Mouse (Mus musculus): ENCODE data around the gene Pde11a.

Pde11a gene

DNA sequence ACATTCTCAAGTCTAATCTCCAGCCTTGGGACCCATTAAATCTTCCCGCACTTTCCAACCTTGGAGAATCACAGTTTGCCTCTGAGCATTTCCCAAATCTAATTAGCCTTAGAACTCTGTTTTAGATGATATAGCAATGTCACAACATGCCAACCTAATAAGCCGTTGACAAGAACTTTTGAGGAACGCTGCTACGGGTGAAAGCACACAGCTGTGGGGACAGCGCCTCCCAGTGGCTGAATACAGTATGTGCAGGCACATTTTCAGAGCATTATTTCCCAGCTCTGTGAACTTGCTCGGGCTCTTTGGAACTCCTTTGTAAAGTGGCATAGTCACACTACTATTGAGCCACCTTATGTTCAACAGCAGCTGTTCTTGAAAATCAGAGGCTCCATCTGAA lies 223.8 kb downstream of the Pde11a start:
- H3K36me3 ChIP-seq (ENCODE audit: insufficient read depth, low read length) = no peaks in the 10 kb centered on the region
- no peaks in the 10 kb centered on the region for H3K9me3 ChIP-seq (ENCODE audit: low read length)
- TF ChIP-seq NANOG (IDR thresholded peaks at IDR 0.05; ENCODE audit: borderline replicate concordance, low read length) (no peak), CTCF (conservative IDR thresholded peaks at IDR 0.05; ENCODE audit: low read length) (peak; percentile 98)
- H3K4me1 ChIP-seq (replicated peaks; ENCODE audit: low read depth, low read length) = no peaks in the 10 kb centered on the region; the same call in 1 of the 2 replicates
- H3K27me3 ChIP-seq (ENCODE audit: insufficient read depth, low read length) = no peaks in the 10 kb centered on the region
- no peak overlapping the region for H3K4me3 ChIP-seq (replicated peaks; ENCODE audit: low read length)

GRCm38 (mm10) chr2:76109653-76110052 lies 228.9 kb downstream of the Pde11a start:
- Histone ChIP-seq H3K9me3 (ENCODE audit: low read length) (no peaks in the 10 kb centered on the region), H3K27me3 (ENCODE audit: insufficient read depth, low read length) (no peaks in the 10 kb centered on the region; the same call in 1 of the 2 replicates), H3K4me3 (replicated peaks; ENCODE audit: low read length) (no peak overlapping the region), H3K36me3 (ENCODE audit: insufficient read depth, low read length) (no peaks in the 10 kb centered on the region), H3K4me1 (replicated peaks; ENCODE audit: low read depth, low read length) (peaks cover 7% of the 10 kb centered on the region; the same call in 1 of the 2 replicates)
- TF ChIP-seq NANOG (IDR thresholded peaks at IDR 0.05; ENCODE audit: borderline replicate concordance, low read length) (no peak), CTCF (conservative IDR thresholded peaks at IDR 0.05; ENCODE audit: low read length) (no peak), POU5F1 (IDR thresholded peaks at IDR 0.05; ENCODE audit: borderline replicate concordance, low read length) (no peak)

GRCm38 (mm10) chr2:76101889-76102602 lies 236.5 kb downstream of the Pde11a start:
- Histone ChIP-seq H3K9me3 (ENCODE audit: low read length) (no peaks in the 10 kb centered on the region), H3K36me3 (ENCODE audit: insufficient read depth, low read length) (no peaks in the 10 kb centered on the region), H3K4me3 (replicated peaks; ENCODE audit: low read length) (no peak overlapping the region), H3K4me1 (replicated peaks; ENCODE audit: low read depth, low read length) (0 out of 2 replicates have a peak, but pooled peaks cover 7% of the 10 kb centered on the region), H3K27me3 (ENCODE audit: insufficient read depth, low read length) (no peaks in the 10 kb centered on the region)
- TF ChIP-seq CTCF (conservative IDR thresholded peaks at IDR 0.05; ENCODE audit: low read length) = no peak
- no peak for TF ChIP-seq POU5F1 (IDR thresholded peaks at IDR 0.05; ENCODE audit: borderline replicate concordance, low read length)
- no peak for TF ChIP-seq NANOG (IDR thresholded peaks at IDR 0.05; ENCODE audit: borderline replicate concordance, low read length)

DNA sequence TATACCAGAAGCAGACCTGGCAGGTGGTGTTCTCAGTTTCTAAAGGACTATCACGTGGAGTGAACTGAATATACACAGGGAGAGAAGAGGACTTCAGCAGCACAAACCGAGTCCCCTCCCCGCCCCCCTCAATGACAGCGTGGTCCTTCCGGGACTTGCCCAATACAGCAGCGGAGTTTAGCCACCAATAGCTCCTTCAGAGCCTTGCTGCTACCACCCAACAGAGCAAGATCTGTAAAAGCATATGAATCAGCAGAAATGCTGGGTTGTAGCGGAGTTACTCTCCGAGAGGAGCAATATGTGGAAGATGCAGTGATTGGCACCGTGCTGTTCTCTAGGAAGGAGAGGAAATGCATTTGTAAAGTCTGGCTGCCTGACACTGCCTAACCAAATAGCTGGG lies 238.0 kb downstream of the Pde11a start:
- Histone ChIP-seq H3K36me3 (ENCODE audit: insufficient read depth, low read length) (no peaks in the 10 kb centered on the region), H3K4me3 (replicated peaks; ENCODE audit: low read length) (no peak overlapping the region), H3K4me1 (replicated peaks; ENCODE audit: low read depth, low read length) (0 out of 2 replicates have a peak, but pooled peaks cover 6% of the 10 kb centered on the region), H3K9me3 (ENCODE audit: low read length) (no peaks in the 10 kb centered on the region), H3K27me3 (ENCODE audit: insufficient read depth, low read length) (no peaks in the 10 kb centered on the region)
- TF ChIP-seq CTCF (conservative IDR thresholded peaks at IDR 0.05; ENCODE audit: low read length) = no peak
- TF ChIP-seq NANOG (IDR thresholded peaks at IDR 0.05; ENCODE audit: borderline replicate concordance, low read length) = no peak
- TF ChIP-seq POU5F1 (IDR thresholded peaks at IDR 0.05; ENCODE audit: borderline replicate concordance, low read length) = no peak

- no peaks in the 10 kb centered on the region for H3K4me1 ChIP-seq (replicated peaks; ENCODE audit: low read depth, low read length)
- H3K4me3 ChIP-seq (replicated peaks; ENCODE audit: low read length) = no peak overlapping the region
- no peaks in the 10 kb centered on the region for H3K36me3 ChIP-seq (ENCODE audit: insufficient read depth, low read length)
- H3K9me3 ChIP-seq (ENCODE audit: low read length) = no peaks in the 10 kb centered on the region
- TF ChIP-seq CTCF (conservative IDR thresholded peaks at IDR 0.05; ENCODE audit: low read length) = no peak
- TF ChIP-seq NANOG (IDR thresholded peaks at IDR 0.05; ENCODE audit: borderline replicate concordance, low read length) = no peak
- no peak for TF ChIP-seq POU5F1 (IDR thresholded peaks at IDR 0.05; ENCODE audit: borderline replicate concordance, low read length)
- H3K27me3 ChIP-seq (ENCODE audit: insufficient read depth, low read length) = no peaks in the 10 kb centered on the region
Measured at GRCm38 (mm10) chr2:76099726-76100347, 238.7 kb downstream of the Pde11a start.

DNA sequence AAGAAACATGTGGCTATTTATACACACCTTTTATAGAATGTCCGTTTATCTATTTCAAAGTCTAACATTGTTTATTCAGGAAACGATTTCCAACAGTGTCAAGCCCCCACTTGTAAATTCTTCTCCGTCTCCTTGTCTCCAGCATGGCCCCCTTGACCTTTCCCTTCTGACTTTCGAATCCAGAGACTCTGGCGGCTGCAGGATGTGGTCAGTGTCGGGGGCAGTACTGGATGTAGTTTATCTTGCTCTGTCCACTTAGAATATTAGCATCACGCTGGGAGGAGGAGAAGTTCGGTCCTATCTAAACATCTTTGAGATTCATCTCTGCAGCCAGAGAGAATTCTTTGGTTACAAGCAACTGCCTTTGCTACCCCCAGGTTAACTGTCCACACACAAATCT lies 240.2 kb downstream of the Pde11a start:
- TF ChIP-seq POU5F1 (IDR thresholded peaks at IDR 0.05; ENCODE audit: borderline replicate concordance, low read length) = no peak
- TF ChIP-seq CTCF (conservative IDR thresholded peaks at IDR 0.05; ENCODE audit: low read length) = no peak
- no peak for TF ChIP-seq NANOG (IDR thresholded peaks at IDR 0.05; ENCODE audit: borderline replicate concordance, low read length)
- Histone ChIP-seq H3K4me1 (replicated peaks; ENCODE audit: low read depth, low read length) (no peaks in the 10 kb centered on the region), H3K27me3 (ENCODE audit: insufficient read depth, low read length) (no peaks in the 10 kb centered on the region), H3K9me3 (ENCODE audit: low read length) (no peaks in the 10 kb centered on the region), H3K36me3 (ENCODE audit: insufficient read depth, low read length) (no peaks in the 10 kb centered on the region), H3K4me3 (replicated peaks; ENCODE audit: low read length) (no peak overlapping the region)

DNA sequence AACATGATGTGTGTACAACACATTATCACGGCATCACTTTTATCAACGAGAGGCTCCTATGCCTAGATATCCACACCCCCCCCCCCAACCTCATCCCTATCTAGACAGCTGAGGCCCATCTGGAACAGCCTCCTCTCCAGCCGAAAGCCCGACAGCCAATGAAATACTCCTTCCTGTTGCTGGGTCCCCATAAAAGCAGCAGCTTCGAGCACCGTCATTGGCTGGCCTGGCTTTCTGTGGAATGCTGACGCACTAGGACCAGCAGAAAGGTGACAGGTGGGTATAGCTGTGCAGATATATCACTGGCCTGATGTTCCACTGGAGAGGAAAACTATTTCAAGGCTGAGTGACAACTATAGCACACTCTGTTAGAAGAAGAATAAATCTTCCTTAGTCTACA lies 240.7 kb downstream of the Pde11a start:
- TF ChIP-seq POU5F1 (IDR thresholded peaks at IDR 0.05; ENCODE audit: borderline replicate concordance, low read length) = no peak
- TF ChIP-seq NANOG (IDR thresholded peaks at IDR 0.05; ENCODE audit: borderline replicate concordance, low read length) = no peak
- TF ChIP-seq CTCF (conservative IDR thresholded peaks at IDR 0.05; ENCODE audit: low read length) = no peak
- Histone ChIP-seq H3K4me1 (replicated peaks; ENCODE audit: low read depth, low read length) (no peaks in the 10 kb centered on the region), H3K4me3 (replicated peaks; ENCODE audit: low read length) (no peak overlapping the region)

GRCm38 (mm10) chr2:76097284-76097683 lies 241.3 kb downstream of the Pde11a start:
- no peaks in the 10 kb centered on the region for H3K27me3 ChIP-seq (ENCODE audit: insufficient read depth, low read length)
- no peaks in the 10 kb centered on the region for H3K9me3 ChIP-seq (ENCODE audit: low read length)
- TF ChIP-seq CTCF (conservative IDR thresholded peaks at IDR 0.05; ENCODE audit: low read length) (no peak), NANOG (IDR thresholded peaks at IDR 0.05; ENCODE audit: borderline replicate concordance, low read length) (no peak)
- H3K4me3 ChIP-seq (replicated peaks; ENCODE audit: low read length) = no peak overlapping the region
- H3K4me1 ChIP-seq (replicated peaks; ENCODE audit: low read depth, low read length) = no peaks in the 10 kb centered on the region
- no peaks in the 10 kb centered on the region for H3K36me3 ChIP-seq (ENCODE audit: insufficient read depth, low read length)

More for the DNA sequence above, 240.7 kb downstream of the Pde11a start:
- Histone ChIP-seq H3K9me3 (ENCODE audit: low read length) (no peaks in the 10 kb centered on the region), H3K36me3 (ENCODE audit: insufficient read depth, low read length) (no peaks in the 10 kb centered on the region), H3K27me3 (ENCODE audit: insufficient read depth, low read length) (no peaks in the 10 kb centered on the region)

Data from E14TG2a.4 (cell line).